In the genomic region with DNA sequence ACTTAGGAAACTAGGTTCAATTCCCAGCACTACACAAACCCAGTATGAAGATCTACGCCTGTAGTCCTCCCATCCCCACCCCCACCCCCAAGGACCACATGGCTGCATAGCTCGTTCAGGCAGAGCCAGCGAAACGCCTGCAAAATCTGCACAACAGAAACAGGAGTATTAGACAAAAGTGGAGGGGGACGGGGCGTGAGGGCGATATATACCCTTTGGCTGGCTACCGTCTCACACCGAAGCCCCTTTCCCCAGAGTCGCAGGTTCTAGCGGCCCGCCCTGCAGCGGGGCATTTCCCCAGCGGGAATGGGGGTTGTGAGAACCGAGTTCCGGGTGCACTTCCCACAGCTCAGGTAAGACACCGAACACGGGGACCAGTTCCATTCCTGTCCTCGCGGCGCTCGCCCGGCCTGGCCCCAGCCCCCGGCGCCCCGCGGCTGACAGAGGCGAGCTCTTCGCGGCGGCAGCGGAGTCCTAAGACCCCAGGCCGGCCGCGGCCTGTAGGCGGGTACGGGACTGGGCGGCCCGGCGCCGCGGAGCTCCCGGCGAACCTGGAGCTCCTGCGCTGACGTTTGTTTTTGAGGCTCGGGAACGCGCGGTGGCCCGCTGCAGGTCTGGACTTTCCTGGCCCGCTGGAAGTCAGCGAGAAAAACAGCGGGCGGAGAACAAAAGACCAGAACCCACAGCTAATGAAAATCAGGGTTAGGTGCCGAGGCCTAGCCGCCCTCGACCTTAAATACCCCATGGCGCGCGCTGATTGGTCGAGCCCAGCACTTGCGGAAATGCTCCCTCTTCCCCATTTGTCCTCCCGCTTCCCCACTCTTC, we compare ENCODE assay signal across 8 mouse cellular contexts. TPM values are rescaled to one million over a fixed set of nuclear protein-coding genes. Genes with fewer than 3 reads are reported as not detected.
DNase-seq lines count a peak whose midpoint lies in the region; ATAC-seq and TF ChIP-seq lines count a peak whose summit lies in the region.

No protein-coding gene starts in this region.

- H3K9ac ChIP-seq in heart, embryonic 13.5 days: peak overlapping the region; percentile 94
- peak overlapping the region; percentile 92 for H3K9ac ChIP-seq in liver, postnatal 0 days (replicated peaks)
- peak overlapping the region; percentile 95 for H3K9ac ChIP-seq in neural tube, embryonic 13.5 days

- H3K36me3 ChIP-seq in erythroblast, embryonic 14.5 days (ENCODE audit: control insufficient read depth): peaks cover 2% of the 10 kb centered on the region; the same call in 1 of the 2 replicates
- no peaks in the 10 kb centered on the region for H3K36me3 ChIP-seq in heart, embryonic 13.5 days
- H3K36me3 ChIP-seq in liver, postnatal 0 days (replicated peaks; ENCODE audit: insufficient read depth, low read length): no peaks in the 10 kb centered on the region
- H3K36me3 ChIP-seq in neural tube, embryonic 13.5 days: no peaks in the 10 kb centered on the region

- no peaks in the 10 kb centered on the region for H3K9me3 ChIP-seq in erythroblast, embryonic 14.5 days (ENCODE audit: control insufficient read depth, low read length)
- no peaks in the 10 kb centered on the region for H3K9me3 ChIP-seq in heart, embryonic 13.5 days
- H3K9me3 ChIP-seq in liver, postnatal 0 days (ENCODE audit: low read length): no peaks in the 10 kb centered on the region
- H3K9me3 ChIP-seq in neural tube, embryonic 13.5 days: no peaks in the 10 kb centered on the region

- H3K4me2 ChIP-seq in heart, embryonic 13.5 days: peak overlapping the region; percentile 82
- H3K4me2 ChIP-seq in liver, postnatal 0 days (ENCODE audit: low read depth, low read length): peak overlapping the region; percentile 90
- peak overlapping the region; percentile 64 for H3K4me2 ChIP-seq in neural tube, embryonic 13.5 days

- peak; percentile 89 for DNase-seq in CD4-positive, CD25-positive, alpha-beta regulatory T cell, adult 2 months (ENCODE audit: low read depth, low spot score)
- peak; percentile 78 for DNase-seq in brain, adult 2 months (ENCODE audit: low read depth, low spot score)
- DNase-seq in kidney, postnatal 10 days: peak; percentile 78
- peak; percentile 86 for DNase-seq in liver, postnatal 0 days
- DNase-seq in telencephalon, adult 2 months (ENCODE audit: low read depth, low spot score): peak; percentile 42

- peaks cover 44% of the 10 kb centered on the region for H3K4me1 ChIP-seq in erythroblast, embryonic 14.5 days (ENCODE audit: control insufficient read depth)
- peaks cover 16% of the 10 kb centered on the region for H3K4me1 ChIP-seq in heart, embryonic 13.5 days
- H3K4me1 ChIP-seq in liver, postnatal 0 days (ENCODE audit: insufficient read depth): peaks cover 16% of the 10 kb centered on the region
- H3K4me1 ChIP-seq in neural tube, embryonic 13.5 days (replicated peaks): peaks cover 14% of the 10 kb centered on the region; the same call in 1 of the 2 replicates

- H3K27me3 ChIP-seq in erythroblast, embryonic 14.5 days (ENCODE audit: control insufficient read depth): peaks cover 15% of the 10 kb centered on the region
- peaks cover 26% of the 10 kb centered on the region for H3K27me3 ChIP-seq in heart, embryonic 13.5 days (replicated peaks)
- peaks cover 16% of the 10 kb centered on the region for H3K27me3 ChIP-seq in liver, postnatal 0 days (ENCODE audit: insufficient read depth, low read length)
- peaks cover 27% of the 10 kb centered on the region for H3K27me3 ChIP-seq in neural tube, embryonic 13.5 days

- peak; percentile 72 for ATAC-seq in heart, embryonic 13.5 days (ENCODE audit: extremely low read depth, insufficient number of reproducible peaks, low FRiP score, low TSS enrichment)
- peak; percentile 82 for ATAC-seq in liver, postnatal 0 days
- peak; percentile 92 for ATAC-seq in neural tube, embryonic 13.5 days (ENCODE audit: low read depth)

- peak overlapping the region; percentile 81 for H3K4me3 ChIP-seq in erythroblast, embryonic 14.5 days (replicated peaks)
- peak overlapping the region; percentile 81 for H3K4me3 ChIP-seq in heart, embryonic 13.5 days
- peak overlapping the region; percentile 71 for H3K4me3 ChIP-seq in liver, postnatal 0 days (ENCODE audit: low read depth, low read length)
- H3K4me3 ChIP-seq in neural tube, embryonic 13.5 days: peak overlapping the region; percentile 66

- no peak for TF ChIP-seq EP300 in liver, postnatal 0 days (IDR thresholded peaks at IDR 0.05; ENCODE audit: low read depth)

- peak overlapping the region; percentile 81 for H3K27ac ChIP-seq in heart, embryonic 13.5 days (replicated peaks)
- peak overlapping the region; percentile 92 for H3K27ac ChIP-seq in liver, postnatal 0 days (ENCODE audit: low read depth)
- peak overlapping the region; percentile 94 for H3K27ac ChIP-seq in neural tube, embryonic 13.5 days (replicated peaks)

- WGBS in heart, embryonic 13.5 days: under 1% methylated on average over 64 of the region's 64 CpGs
- 1% methylated on average over 64 of the region's 64 CpGs for WGBS in liver, postnatal 0 days (ENCODE audit: insufficient replicate concordance)
- WGBS in neural tube, embryonic 13.5 days: under 1% methylated on average over 63 of the region's 64 CpGs

- TF ChIP-seq CTCF in liver, postnatal 0 days (IDR thresholded peaks at IDR 0.05; ENCODE audit: low read depth): no peak

RNA-seq across cellular contexts. Expression of a gene that starts 37.8 kb away (rescaled TPM):
- polyA plus RNA-seq in erythroblast, embryonic 14.5 days (2012): not detected in 2 replicates
- polyA plus RNA-seq in heart, embryonic 13.5 days (2015; fragmentation: Nextera tagmentation; extraction: Ambion mirVana): 0.68 and 0.78 TPM in 2 replicates
- not detected in 2 replicates for polyA plus RNA-seq in liver, postnatal 0 days (2015; fragmentation: Nextera tagmentation; extraction: Ambion mirVana)
- not detected in 2 replicates for polyA plus RNA-seq in neural tube, embryonic 13.5 days (2015; fragmentation: Nextera tagmentation; extraction: Ambion mirVana)

Comparison
In these comparisons a context has a peak if more than half of its experiments do, and no peak if none do; other contexts are left out.
1. Peak in every context shown above with its lines: DNase-seq, ATAC-seq, H3K4me3 ChIP-seq and H3K27ac ChIP-seq.